Mouse (Mus musculus) cerebellum, adult 11 months (tissue): ENCODE measurements at regions not wholly inside any gene's neighbourhood (a gene's known extent, or its start where the extent isn't known, plus 50 kb on each side); places are given as distances from the start of the nearest gene placed in this dataset.
A peak's percentile ranks its signal among the peaks of the same experiment; 100 is the strongest.

Source experiments
- DNase-seq: peaks from one replicate; pipeline ENCODE4 v3.0.0; 2022

DNA sequence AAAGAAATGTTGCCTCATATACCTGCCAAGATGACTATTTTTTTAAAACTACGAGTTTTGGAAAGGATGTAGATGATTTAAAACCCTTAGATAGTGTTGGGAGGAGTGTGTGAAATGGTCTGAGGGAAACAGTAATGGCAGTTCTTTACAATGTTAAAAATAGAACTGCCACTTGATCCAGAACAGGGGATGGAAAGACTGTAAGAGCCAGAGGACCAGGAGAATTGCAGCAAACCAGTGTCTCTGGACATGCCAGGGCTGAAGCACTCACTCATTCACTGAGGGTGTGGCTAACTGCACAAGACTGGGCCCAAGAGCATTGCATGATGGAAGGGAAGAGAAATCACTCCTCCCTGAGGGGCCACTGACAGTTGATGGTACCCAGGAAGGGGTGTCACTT is 53.9 kb upstream of the Rasgef1b start:
- no peak for DNase-seq

GRCm38 (mm10) chr5:99785850-99786249 is 57.0 kb upstream of the Rasgef1b start:
- DNase-seq: no peak

DNA sequence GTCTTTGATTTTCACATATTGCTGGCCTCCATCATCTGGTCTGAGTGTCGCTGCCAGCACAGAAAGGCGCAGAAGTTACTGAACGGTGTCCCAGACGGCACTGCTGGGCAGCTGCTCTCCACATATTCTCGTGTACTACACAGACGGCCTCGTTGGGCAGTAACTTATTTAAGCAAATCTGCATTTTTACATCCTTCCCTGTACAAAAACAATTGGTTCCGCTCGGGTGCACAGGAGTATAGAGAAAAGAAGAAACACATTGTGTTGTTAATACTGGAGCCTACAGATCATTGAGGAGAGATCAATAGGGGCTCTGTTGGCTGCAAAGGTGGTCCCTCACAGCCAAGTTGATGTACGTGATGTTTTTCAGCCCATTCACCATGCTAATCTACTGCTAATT is 58.4 kb upstream of the Rasgef1b start:
- no peak for DNase-seq

- DNase-seq: no peak
Observed at GRCm38 (mm10) chr5:99787665-99788366, 59.0 kb upstream of the Rasgef1b start.

DNA sequence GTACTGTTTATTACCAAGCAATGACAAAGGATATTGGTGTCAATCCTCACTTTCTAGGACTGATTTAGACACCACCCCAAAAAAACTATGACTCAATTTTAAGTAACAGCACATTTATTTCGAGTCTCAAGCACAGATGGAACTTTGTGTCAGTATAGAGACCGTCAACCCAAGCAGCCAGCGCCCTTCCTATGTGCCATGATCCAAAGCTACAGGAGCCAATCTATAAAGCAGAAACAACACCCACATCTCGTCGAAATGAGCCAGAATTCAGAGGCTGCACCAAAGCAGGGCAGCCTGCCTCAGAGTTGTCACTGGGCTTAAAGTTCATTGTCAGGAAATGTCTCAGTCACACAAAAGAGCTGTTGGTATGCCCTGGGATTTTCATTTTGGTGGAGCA is 61.9 kb upstream of the Rasgef1b start:
- DNase-seq: no peak

DNA sequence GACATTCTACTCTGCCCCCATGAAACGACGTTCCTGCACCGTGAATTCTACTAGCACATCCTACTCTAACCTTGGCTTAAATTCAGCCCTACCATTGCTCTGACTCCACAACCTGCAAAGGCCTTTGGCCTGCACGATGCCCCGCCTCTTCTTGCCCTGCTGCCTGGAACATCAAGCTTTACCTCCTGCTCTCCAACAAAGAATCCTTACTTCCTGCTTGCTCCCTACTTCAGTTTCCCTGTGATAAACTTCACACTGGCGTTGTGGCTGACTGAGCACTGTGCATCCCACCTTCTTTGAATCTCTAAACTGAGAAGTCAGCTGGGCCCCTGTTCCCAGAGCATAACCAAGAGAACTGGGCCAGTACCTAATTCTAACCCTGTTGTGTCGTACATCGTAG is 71.7 kb upstream of the Rasgef1b start:
- no peak for DNase-seq

DNA sequence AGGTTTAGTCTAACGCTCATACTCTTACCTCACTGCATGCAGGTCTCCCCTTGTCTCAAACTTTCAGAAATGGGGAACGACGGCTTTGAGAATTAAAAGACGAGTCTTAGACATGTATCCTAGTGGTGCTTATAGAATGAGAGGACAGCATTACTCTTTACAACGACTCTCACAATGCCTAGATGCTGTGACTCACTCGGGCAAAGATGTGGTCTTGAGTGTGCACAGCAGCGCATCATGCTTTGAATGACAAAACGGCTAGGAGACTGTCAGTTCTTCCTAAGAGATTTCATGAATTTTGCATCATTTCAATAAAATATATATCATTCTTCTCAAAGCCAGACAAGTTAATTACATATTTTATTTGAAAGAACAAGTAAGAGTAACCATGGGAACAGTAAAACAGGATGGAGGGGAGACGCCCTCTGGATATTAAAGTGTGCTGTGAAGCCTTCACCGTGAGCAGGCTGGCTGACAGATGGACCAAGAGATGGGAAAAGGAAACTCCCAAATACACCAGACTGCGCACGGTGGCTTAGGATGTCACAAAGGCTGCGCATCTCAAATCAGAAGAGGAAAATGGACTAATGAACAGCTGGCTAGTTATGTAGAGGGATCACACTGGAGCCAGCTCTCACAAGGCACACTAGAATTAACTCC is 73.1 kb upstream of the Rasgef1b start:
- DNase-seq: no peak

DNA sequence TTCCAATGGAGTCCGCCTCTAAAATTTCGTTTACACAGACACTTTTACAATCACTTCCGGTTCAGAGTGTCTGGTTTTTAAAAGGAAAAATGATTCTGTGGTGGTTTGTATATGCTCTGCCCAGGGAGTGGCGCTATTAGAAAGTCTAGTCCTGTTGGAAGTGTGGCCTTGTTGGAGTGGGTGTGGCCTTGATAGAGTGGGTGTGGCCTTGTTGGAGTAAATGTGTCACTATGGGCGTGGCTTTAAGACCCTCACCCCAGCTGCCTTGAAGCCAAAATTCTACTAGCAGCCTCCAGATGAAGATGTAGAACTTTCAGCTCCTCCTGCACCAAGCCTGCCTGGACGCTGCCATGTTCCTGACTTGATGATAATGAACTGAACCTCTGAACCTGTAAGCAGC is 79.2 kb upstream of the Vamp9 start:
- DNase-seq: no peak

DNA sequence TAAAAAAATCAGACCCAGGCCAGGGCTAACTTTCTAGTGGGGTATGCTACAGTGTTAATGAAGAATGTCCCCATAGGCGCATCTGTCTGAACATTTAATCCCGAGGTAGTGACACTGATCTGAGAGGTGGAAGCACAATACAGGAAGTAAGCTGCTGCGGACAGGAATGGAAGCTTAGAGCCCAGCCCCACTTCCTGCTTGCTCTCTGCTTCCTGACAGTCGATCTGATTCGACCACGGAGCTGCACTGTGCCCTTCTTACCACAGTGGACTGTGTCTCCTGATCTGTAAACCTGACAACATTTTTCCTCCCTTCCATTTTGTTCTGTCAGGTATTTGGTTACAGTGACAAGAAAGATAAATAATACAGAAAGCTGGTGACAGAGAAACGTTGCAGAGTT is 77.5 kb upstream of the Vamp9 start:
- DNase-seq: no peak

- DNase-seq: no peak
Observed at GRCm38 (mm10) chr5:99838236-99838775, 67.7 kb upstream of the Vamp9 start.

DNA sequence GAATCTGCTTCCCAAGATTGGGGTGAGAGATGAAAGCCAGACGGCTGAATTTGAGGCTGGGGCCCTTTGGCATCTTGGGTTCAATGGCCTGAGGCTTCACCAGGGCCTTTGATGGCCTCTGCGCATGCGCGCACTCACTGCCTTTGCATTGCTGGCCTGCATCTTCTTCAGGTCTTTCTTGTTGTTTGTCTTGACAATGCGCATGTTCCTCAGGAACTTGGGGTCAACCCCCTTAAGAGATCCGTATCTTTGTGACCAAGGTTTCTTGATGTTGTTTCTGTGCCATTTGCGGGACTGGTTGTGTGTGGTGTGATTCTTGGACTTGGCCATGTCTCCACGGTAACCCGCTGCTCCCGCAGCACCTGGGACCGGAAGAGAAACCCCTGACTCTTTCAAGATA is 66.4 kb upstream of the Vamp9 start:
- DNase-seq: no peak

- no peak for DNase-seq
Observed at GRCm38 (mm10) chr5:99840884-99841283, 65.2 kb upstream of the Vamp9 start.

DNA sequence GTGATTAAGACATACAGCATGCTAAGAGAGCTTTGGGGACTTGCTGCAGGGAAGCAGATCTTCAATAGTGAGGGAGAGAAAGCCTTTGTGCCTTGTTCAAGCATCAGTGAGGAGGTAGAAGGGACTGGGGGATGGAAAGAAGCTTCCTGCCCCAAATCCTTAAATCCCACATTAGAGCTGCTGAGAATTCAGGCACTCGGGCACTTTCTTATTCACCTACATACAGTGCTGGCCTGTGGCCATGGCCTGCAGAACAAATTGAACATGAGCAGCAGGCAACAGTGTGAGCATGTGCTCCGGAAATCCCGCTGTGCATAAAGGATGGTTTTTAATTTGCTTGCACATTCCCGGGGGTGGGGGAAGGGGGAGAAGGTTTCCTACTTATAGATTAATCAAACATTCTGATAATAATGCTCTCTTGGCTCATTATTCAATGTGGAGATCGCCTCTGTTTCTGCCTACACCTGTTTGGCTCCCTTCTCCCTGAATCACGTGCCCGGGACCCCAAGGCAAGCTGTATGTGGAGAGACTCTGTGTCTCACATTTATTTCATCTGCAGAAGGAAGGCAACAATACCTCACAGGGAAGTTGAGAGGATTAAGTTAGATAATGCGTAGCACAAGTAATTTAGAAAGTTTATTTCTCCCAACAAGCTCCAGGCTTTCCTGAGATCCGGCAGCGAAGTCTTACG is 60.3 kb upstream of the Vamp9 start:
- DNase-seq: peak; percentile 13

- DNase-seq: no peak
Observed at GRCm38 (mm10) chr5:99848158-99848988, 57.7 kb upstream of the Vamp9 start.

DNA sequence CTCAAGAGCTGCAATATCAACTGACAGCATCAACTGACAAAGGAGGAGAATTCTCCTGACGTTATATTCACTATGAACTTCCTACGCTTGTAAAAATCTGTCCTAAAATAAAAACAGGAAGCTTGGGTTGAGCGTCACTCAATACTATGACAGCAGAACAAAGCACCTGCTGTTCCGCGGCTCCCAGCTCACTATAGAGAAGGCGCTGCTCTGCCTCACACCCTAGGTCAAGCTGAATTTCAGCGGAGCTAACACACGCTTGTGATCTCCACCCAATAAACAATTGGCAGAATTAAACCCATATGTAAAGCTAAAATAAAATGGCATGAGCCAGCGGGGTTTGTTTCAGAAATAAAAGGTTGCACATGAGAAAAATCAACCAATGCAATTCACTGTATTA is 57.1 kb upstream of the Vamp9 start:
- no peak for DNase-seq

DNA sequence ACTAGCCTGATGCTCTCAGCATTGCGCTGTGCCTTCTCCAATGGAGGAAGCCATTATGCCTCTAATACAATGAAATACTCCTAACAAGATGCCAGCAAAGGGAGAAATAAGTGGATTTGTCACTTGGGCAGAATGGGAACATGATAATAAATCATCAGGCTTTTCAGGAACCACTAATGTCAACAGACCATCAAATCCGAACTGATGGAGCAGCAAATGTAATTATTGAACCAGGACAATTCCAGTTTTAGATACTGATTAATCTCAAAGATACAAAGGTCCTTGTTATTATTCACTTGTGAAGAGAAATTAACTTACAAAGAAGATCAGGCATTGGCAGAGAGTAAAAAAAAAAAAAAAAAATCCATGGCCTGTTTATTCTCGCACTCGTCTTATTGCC is 53.7 kb upstream of the Vamp9 start:
- no peak for DNase-seq
